Mouse (Mus musculus) spleen, postnatal 4 days (tissue): ENCODE measurements around the gene Snx33.
"Not testable (repeated sequence)": the region's sequence is repeated elsewhere in the genome, so short reads cannot be mapped to it uniquely, and the experiment has no call there.

Experiments used
- DNase-seq, 2 experiments: peaks; one replicate each; pipeline ENCODE4 v3.0.0; 2022; ENCODE audit warnings: low spot score in 2 of 2

Gene Snx33

GRCm38 (mm10) chr9:56925291-56926024 lies 2.7 kb downstream of the Snx33 start:
- DNase-seq: no peak

DNA sequence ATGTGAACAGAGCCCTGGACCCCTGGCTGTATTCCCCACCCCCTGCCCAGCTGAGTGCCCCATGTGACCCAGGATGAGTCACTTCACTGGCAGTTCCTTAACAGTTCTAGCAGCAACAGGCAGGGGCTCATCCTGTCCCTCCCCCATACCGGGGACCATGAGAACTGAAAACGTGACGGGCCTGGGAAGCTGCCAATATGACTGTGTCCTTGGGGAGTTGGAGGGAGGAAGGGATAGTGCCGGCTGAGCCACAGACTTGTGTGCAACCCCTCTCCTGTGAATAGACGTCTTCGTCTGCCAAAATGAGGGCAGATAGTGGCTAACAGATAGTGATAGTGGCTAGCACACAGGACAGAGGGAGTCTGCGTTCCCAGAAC lies 3.5 kb downstream of the Snx33 start:
- DNase-seq: peak in 1 of 2 experiments; percentile 45

DNA sequence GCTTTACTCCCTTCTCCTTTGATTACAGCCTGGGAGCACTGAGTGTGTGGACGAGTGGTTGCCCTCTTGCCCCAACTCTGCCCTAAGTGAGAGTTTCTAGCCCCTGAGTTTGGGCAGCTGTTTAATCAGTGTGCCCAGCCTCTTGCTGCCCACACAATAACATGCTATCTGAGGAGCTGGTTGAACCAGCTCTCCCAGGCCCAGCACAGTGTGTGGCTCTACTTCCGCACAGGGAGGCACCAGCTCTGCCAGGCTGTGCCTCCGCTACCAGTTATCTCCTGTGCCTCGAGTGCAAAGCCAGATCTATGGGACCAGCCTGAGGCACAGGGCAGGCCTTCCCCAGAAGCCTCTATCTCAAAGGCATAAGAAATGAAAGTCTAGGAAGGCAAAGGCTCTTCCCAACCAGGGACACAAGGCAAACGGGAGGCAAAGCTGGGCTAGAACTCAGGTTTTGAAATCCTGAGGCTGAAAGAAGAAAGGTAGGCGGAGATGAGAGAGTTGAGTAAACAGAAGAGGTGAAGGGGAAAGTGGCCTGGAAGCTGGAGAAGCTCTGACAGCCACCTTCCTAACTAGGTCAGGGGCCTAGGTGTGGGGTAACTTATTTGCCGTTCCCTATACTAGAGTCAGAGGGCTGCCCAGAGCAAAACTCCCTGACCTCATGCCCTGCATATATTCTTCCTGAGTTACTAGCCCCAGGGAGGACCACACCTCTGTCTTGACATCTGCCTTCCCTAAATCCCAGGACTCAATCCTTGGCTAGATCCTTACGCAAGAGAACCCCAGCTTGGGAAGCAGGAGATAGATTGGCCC lies 4.1 kb downstream of the Snx33 start:
- DNase-seq: no peak

DNA sequence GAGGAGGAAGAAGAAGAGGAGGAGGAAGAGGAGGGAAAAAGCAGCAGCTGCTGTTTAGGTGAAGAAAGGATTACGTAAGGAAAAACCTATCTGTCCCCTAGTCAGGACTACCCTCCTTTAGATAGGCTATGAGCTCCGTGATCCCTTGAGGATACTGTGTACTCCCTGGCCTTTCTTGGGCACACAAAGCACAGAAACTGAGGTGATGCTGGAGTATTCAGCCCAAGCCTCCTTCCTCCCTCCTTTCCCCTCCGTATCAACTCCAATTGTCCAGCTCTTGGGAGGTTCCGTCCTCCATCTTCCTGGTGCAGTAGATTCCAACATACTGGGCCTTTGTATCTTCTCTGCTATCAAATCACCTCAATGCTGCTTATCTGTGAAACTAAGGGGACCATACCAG lies 5.4 kb downstream of the Snx33 start:
- no peak for DNase-seq

- no peak for DNase-seq
These were observed 9.7 kb downstream of the Snx33 start for GRCm38 (mm10) chr9:56918466-56918865.

DNA sequence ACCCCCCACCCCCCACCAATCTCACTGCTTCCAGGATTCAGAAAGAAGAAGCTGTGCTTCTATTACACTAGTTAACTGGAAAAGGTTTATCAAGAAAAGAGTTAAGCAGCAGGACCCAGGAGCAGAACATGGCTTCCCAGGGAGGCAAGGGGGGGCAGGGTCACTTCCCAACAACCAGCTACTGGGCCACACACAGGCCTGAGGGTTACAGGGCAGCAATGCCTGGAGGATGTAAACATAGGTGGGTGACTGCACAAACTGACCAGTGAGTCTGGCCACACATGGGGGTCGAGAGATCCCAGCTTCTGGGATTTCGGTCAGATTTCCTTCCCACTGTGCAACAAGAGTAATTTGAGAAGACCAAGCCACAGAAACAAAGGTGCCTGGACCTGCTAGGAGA lies 11.0 kb downstream of the Snx33 start:
- no peak for DNase-seq

DNA sequence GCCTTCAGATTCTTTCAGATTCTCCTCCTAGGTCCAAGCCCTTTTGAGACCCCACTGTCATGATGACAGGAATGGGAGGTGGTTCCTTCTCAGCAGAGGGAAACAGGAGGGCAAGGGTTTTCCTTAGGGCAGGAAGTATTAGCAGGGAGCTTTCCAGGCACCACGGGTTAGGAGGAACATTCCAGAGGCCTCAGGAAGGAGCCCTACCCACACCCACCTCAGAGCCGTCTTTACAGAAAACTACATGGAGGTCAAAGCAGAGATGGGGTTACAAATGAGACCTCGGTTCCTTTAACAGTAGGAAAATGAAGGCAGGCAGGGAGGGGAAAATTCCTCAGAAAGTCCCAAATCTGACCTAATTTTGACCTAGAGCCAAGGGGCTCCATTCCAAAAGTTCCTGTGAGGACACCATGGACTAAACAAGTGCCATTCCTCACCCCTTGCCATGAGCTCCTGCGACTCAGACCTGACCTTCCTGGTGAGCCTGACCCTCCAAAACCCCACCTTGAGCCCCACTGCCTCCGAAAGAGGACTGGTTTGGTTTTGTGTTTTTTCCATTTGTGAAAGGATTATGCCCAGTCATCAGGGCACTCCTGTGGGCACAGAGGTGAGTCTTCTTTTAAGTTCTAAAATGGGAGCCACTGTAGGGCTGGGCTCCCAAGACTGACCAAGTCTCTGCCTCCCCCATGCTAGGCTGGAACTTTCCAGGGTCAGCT lies 12.3 kb downstream of the Snx33 start:
- no peak for DNase-seq

GRCm38 (mm10) chr9:56915116-56915515 lies 13.1 kb downstream of the Snx33 start:
- DNase-seq: no peak

- no peak for DNase-seq
These were observed 14.2 kb downstream of the Snx33 start for GRCm38 (mm10) chr9:56913991-56914390.

DNA sequence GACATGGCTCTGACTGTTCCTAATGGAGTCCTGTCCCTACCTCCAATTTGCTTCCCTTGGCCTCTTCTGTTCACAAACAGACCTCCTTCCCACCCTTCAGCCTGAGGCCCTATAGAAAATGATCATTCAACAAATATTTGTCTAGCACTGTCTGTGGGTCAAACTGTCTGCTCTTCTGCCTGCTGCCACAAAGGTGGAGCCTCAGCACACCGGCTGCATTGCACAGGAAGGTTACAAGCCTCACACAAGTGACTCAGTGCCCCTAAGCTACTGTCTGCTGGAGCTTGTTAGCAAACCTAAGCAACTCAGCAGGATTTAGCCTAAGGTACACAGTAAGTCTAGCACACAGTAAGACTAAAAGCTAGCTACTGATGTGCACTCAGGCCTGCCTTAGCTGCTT lies 17.2 kb downstream of the Snx33 start:
- no peak for DNase-seq

- not testable (repeated sequence) for DNase-seq
These were observed 18.2 kb downstream of the Snx33 start for GRCm38 (mm10) chr9:56909991-56910390.

GRCm38 (mm10) chr9:56907549-56907948 lies 20.6 kb downstream of the Snx33 start:
- no peak for DNase-seq

- DNase-seq: no peak
These were observed 24.5 kb downstream of the Snx33 start for GRCm38 (mm10) chr9:56903662-56904061.

GRCm38 (mm10) chr9:56901187-56901586 lies 27.0 kb downstream of the Snx33 start:
- no peak for DNase-seq

DNA sequence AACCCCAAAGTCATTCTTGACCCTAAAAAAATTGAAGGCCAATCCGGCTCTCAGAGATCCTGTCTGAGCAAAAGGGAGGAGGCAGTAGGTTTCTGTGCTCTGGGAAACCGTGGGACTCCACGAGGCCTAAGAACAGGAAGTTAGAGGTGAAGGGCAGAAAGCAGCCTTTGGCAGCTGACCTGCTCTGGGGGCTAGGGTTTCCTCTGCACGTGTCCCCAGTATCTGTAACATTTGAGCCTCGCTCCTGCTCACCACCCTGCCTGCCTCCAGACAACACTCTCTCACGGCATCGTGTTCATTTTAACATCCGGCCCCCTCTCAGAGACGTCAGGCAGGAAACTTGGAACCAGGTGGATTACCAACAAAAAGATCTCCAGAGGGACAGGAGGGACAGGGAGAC lies 27.6 kb downstream of the Snx33 start:
- DNase-seq: no peak

DNA sequence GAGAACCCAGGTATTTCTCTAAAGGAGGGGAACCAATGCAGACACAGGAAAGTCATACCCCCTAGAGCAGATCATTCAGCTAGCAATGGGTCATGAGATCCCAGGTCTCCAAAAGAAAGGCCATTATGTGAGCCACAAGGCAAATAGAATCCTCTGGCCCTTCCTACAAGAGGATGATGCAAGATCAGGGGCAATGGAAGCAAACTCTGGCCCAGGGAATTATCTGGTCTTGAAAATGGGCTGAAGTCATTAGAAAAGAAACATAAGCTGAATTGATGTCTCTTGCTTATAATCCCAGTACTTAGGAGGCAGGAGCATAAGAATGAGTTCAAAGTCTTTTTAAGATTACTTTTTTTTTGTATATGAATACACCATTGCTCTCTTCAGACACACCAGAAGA lies 28.1 kb downstream of the Snx33 start:
- no peak for DNase-seq

GRCm38 (mm10) chr9:56899409-56899808 lies 28.8 kb downstream of the Snx33 start:
- DNase-seq: peak in 1 of 2 experiments; percentile 24

- DNase-seq: no peak
These were observed 31.4 kb downstream of the Snx33 start for GRCm38 (mm10) chr9:56896779-56897178.

DNA sequence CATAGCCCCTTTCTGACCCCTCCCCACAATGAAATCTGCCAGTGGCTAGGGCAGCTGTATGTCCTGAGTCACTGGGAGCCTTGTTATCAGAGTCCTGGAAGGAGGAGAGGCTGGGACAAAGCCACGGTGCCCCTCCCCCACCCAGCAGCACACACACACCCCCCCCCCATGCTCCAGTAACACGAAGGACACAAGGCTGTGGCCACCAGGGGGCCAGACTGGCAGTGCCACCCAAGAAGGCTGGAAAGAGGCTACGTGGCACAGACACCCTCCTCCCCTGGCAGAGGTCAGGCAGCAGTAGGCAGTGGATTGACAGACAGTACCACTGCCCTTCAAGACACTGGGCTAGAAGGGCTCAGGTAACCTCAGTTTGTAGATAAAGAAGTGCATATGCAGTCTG lies 34.2 kb downstream of the Snx33 start:
- no peak for DNase-seq

- no peak for DNase-seq
These were observed 34.9 kb downstream of the Snx33 start for GRCm38 (mm10) chr9:56893313-56893712.

DNA sequence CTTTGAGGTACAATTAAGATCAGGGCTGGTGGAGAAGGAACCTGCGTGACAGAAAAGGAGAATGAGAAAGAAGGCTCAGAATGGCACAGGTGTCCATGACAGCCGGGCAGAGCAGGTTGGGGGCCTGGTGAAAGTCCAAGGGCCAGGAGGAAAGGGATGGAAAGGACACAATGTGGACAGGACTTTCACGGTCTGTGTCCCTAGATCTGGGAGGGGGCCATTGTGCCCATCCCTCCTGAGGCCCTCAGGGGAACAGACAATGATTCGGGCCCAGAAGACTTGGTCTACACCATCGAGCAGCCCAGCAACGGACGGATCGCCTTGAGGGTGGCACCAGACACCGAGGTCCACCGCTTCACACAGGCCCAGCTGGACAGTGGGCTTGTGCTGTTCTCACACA lies 36.1 kb downstream of the Snx33 start:
- no peak for DNase-seq

- peak in 1 of 2 experiments; percentile 49 for DNase-seq
These were observed 36.6 kb downstream of the Snx33 start for GRCm38 (mm10) chr9:56891517-56892011.
